Mouse (Mus musculus): ENCODE measurements at regions not wholly inside any gene's neighbourhood (a gene's known extent, or its start where the extent isn't known, plus 50 kb on each side); places are given as distances from the start of the nearest gene placed in this dataset.

DNA sequence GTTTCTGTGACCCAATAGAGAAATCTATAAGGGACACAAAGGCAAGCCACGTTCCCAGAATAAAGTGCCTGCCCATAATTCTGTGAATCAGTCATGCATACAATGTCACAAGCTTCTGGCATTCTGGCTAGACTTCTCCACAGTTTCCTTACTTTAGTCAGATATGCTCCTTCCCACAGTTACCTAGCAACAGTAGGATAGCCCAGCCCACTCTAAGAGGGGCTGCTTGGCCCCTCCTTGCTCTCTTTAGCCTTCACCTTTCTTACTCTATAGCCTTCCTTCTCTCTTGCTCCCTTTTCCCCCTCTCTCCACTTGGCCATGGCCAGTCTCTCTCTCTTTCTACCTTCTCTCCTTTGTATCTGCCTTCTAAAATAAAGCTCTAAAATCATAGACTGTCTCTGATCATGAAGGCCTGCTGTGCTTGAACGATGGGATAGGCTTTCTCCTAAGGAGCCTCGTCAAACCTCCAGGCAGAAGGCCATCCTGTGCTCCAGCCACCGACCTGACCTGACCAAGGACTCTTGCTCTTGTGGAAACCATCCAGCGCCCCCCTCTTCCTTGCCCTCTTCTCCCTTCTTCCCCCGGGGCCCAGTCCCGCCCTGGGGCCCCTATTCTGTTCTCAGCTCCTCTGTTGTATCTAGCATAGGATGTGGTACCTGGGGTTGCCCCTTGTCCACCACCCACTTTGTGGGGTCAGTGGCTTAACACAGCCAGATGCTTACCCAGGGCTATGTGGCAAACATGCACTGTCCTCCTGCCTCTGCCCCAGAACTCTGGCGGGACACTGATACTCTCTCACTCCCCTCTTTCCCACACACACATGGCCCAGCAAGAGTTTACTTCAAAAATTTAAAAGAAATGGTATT lies 1723.8 kb upstream of the Igfbp7 start:
- DNase-seq: no peak

GRCm38 (mm10) chr5:79083170-79083569 lies 1675.3 kb upstream of the Igfbp7 start:
- no peak for DNase-seq

GRCm38 (mm10) chr5:79059805-79060204 lies 1652.0 kb upstream of the Igfbp7 start:
- DNase-seq: peak; percentile 20
